Mouse (Mus musculus): ENCODE measurements at regions not wholly inside any gene's neighbourhood (a gene's known extent, or its start where the extent isn't known, plus 50 kb on each side); places are given as distances from the start of the nearest gene placed in this dataset.

DNA sequence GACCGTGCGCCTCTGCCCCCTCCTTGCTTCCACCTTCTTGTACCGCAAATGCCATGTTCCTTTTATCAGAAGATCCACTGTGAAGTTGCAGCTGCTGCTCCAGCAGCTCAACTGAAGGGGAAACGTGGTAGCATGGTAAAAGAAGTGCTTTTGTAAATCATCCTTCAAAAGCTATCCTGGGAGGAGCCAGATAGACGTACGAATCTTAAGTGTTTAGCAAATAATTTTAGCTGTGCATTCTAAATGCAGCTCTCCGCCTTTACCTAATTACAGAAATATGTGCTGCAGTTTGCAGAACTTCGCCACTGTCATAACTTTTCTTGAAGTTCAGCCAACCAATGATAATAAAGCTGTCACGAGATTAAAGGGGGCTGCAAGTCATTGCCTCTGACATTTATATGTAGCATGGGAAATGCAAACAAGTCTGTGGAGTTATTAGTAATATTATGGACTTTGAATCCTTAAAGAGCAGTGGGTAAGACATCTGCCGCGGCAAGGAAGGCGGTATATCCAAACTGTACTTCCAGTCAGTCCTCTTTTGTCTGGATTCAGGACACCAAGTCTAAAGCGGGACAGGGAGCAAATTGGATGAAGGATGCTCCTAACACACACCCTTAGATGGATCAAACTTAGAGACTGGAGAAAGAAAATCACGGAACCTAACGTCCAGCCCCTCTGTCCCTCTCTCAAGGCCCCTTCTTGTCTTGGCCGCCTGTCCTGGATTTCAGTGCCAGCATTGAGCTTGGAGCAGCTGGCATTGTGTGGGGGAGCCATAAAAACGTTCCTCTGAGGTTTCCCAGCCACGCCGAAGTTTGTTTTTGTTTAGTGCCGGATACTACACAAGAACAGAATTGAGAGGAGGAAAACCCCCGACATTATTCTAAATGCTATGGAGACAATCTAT, 320.7 kb downstream of the Epha7 start:
- no peak for DNase-seq (ENCODE audit: low read depth, low spot score)

DNA sequence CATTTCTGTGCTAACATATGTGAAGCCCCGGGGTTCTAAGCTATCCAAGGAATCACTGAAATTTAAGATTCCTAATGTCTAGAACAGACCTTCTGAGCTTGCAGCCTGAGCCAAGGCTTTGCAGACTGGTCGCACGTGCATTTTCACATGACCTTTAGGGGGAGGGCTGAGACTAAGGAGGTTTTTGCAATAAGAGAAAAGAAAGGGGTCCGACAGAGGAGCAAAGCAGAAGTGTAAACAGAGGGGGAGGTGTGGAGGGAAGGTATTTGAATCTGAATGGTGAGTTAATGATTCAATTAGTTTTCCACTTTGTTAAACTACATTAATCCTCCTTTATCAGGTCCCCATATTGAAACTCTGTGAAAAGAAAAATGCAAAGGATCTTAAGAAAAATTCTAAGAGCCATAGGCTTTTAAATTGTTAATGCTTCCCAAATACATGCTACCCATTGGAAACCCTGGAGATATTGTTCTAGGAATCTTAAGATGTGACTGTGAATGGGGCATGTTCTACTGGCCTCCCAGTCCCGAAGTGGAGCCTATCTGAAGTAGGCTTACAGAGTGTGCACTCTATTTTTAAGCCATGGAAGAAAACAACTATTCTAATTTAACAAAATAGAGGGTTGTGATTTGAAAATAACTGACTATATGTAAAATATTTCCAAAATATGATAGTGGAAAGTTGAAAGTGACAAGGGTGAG, 322.9 kb downstream of the Epha7 start:
- no peak for DNase-seq (ENCODE audit: low read depth, low spot score)

DNA sequence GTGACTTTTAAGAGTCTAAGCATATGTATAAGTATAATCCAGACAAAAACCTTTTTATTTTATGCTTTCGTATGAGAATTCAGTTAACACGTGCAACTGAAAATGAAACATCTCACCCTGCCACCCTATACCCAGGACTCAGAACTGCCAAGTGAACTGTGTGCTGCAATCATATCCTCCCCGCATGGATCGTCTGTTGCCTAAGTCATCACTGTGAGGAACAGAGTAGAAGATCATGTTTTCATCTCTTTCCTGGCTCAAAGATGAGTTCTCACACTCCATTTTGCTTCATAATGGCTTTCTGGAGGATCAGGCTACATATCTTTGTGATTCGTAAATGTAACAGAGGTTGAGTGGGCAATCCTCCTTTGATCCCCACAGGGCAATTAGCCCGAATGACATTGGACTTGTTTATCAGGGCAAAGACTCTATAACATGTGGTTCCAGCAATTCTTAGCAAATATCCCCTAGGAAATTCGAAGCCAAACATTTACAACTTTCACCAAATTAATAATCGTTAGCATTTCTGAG, 325.9 kb downstream of the Epha7 start:
- no peak for DNase-seq (ENCODE audit: low read depth, low spot score)

- DNase-seq (ENCODE audit: low read depth, low spot score): no peak
Observed at GRCm38 (mm10) chr4:29143415-29143814, 330.5 kb downstream of the Epha7 start.

- no peak for DNase-seq (ENCODE audit: low read depth, low spot score)
Observed at GRCm38 (mm10) chr4:29145242-29145641, 332.3 kb downstream of the Epha7 start.

DNA sequence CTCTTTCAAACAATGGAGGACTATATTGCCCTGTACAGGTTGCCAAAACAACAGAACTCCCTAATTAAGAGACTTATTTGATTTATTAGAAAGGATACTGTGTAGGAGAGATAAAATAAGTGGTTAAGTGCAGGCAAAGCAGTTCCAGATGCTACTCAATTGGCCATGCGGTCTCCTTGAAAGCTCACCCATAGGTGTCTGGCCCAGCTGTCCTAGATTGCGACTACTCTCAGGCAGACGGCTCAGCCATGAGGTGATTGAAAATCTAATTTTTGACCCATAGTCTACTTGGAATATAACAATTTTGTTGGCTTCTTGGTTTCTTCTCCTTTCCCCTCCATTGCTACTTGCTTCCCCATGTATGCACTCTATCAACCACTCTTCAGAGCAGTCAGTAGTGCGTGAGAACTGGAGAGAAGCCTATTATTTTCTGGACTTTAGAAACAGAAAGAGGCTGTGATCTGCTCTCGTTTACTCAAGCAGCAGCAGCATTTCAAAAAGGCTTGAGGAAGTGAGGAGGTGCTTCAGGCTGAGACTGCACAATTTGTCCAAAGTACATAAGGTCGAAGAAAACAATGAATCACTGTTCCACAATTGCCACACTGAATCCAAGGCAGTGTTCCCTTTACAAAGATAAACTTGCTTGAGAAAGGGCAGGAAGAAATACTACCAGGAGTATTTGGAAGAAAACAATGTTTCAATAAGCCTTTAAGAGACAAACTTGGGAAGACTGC, 339.4 kb downstream of the Epha7 start:
- DNase-seq (ENCODE audit: low read depth, low spot score): no peak

DNA sequence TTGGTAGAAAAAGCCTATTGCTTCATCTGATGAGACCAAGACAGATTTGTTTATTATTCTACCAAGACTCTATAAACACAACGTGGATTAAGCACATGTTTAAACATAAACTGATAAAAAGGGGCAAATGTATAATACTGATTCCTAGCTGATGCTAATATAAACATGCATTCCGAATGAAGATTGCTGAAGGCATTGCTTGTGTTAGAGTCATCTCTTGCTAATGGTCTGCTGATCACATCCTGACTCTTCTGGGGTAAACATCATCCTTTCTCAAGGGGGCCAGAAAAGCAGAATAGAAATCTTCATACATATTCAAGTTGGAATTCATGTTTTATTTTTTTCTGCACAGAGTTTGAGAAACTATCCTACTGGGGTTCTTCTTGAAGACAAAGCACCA, 369.6 kb downstream of the Epha7 start:
- no peak for DNase-seq (ENCODE audit: low read depth, low spot score)

GRCm38 (mm10) chr4:29183411-29183810, 370.5 kb downstream of the Epha7 start:
- DNase-seq (ENCODE audit: low read depth, low spot score): no peak

DNA sequence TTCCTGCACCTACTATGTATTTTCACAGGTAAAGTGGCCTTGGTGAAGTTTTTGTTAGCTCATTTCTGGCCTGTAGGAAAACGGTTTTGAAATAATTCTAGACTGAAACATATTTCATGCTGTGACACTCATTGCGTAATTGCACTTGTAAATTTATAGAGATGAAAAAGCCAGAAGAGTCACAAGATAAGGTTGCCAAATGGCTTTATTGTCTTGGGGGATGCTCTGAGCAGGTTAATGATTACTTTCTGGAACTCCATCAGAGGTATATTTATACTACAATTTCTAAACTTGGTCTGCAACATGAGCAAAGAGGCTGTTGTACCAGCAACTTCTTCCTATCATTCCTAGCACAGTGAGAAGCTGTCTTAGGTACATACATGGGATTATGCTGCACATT, 370.9 kb downstream of the Epha7 start:
- no peak for DNase-seq (ENCODE audit: low read depth, low spot score)

DNA sequence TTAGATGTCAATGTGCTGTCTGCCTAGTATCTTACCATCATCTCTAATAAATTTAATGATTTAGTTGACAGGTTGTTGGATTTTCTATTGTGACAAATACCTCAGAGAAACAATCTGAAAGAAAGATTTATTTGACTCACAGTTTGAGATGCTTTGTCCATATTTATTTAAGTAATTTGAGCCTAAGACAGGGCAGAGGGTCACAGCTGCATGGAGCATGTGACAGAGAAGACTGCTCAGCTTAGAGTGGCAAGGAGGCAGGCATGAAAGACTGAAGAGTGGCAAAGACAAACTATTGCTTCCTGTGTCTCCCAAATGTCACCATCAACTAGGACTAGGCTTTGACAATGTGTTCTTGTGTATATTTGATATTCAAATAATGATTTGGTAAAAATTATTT, 388.0 kb downstream of the Epha7 start:
- DNase-seq (ENCODE audit: low read depth, low spot score): no peak

Data from telencephalon, adult 2 months (tissue).